21 mouse cellular contexts compared by ENCODE assay signal in genomic region chr5:114731498-114731897, GRCm38 (mm10). TPM values are rescaled to one million over a fixed set of nuclear protein-coding genes. Genes with fewer than 3 reads are reported as not detected.
DNase-seq lines count a peak whose midpoint lies in the region; ATAC-seq and TF ChIP-seq lines count a peak whose summit lies in the region.
"Had no signal": no experiment of that assay in that cellular context is flagged by ENCODE, and none has a peak within 500 bp of the region (broad histone marks: within the 10 kb centered on the region; RNA-seq: fewer than 3 reads in every experiment).

No protein-coding gene starts in this region.

- DNase-seq in hindbrain, postnatal 0 days (ENCODE audit: low spot score), result no peak
- DNase-seq in liver, embryonic 14.5 days (ENCODE audit: low read depth in 3 of 3, low spot score in 3 of 3), result no peak
- no peak for DNase-seq in liver
- DNase-seq in layer of hippocampus, postnatal 10 days (ENCODE audit: low spot score in 2 of 2), result no peak
- DNase-seq in layer of hippocampus, adult 11-12 months (ENCODE audit: low spot score), result no peak
- DNase-seq: adrenal gland, postnatal 25 days; gastrocnemius, postnatal 25 days; kidney, postnatal 10 days; lung, embryonic 14.5 days; thymus, adult 2 months had no signal

- no peak overlapping the region for H3K9ac ChIP-seq in hindbrain, postnatal 0 days (replicated peaks; ENCODE audit: low read length)
- no peak overlapping the region for H3K9ac ChIP-seq in hindbrain, embryonic 12.5 days
- H3K9ac ChIP-seq in liver, embryonic 14.5 days (replicated peaks), result no peak overlapping the region
- no peak overlapping the region for H3K9ac ChIP-seq in ES-Bruce4 (ENCODE audit: low read depth, poor library complexity, severe bottlenecking)
- H3K9ac ChIP-seq: lung, embryonic 14.5 days; neural tube, embryonic 13.5 days had no signal

- no peak overlapping the region for H3ac ChIP-seq in C2C12 (ENCODE audit: control insufficient read depth, insufficient read length, low read depth)

- TF ChIP-seq POLR2A in ES-Bruce4 (IDR thresholded peaks at IDR 0.05; ENCODE audit: insufficient read depth, low read length), result no peak

- no peaks in the 10 kb centered on the region for H3K9me3 ChIP-seq in hindbrain, postnatal 0 days (ENCODE audit: low read length)
- H3K9me3 ChIP-seq in hindbrain, embryonic 12.5 days (replicated peaks), result no peaks in the 10 kb centered on the region
- no peaks in the 10 kb centered on the region for H3K9me3 ChIP-seq in liver, embryonic 14.5 days (ENCODE audit: control insufficient read depth, low read length)
- no peaks in the 10 kb centered on the region for H3K9me3 ChIP-seq in ES-Bruce4 (replicated peaks; ENCODE audit: control insufficient read depth, insufficient read depth, low read length, poor library complexity, severe bottlenecking)
- H3K9me3 ChIP-seq: embryonic facial prominence, embryonic 12.5 days; neural tube, embryonic 13.5 days had no signal

- ATAC-seq in hindbrain, postnatal 0 days, result no peak
- no peak for ATAC-seq in hindbrain, embryonic 12.5 days (ENCODE audit: low FRiP score)
- ATAC-seq in liver, embryonic 14.5 days (ENCODE audit: insufficient read depth), result no peak
- ATAC-seq: CD4-positive, CD25-positive, alpha-beta regulatory T cell, adult 4 months; forebrain, embryonic 14.5 days; inflammation-experienced regulatory T-cells, adult 6 months had no signal

- 73% methylated on average over 6 of the region's 6 CpGs for WGBS in hindbrain, postnatal 0 days
- 66% methylated on average over 6 of the region's 6 CpGs for WGBS in hindbrain, embryonic 12.5 days
- 81% methylated on average over 6 of the region's 6 CpGs for WGBS in liver, embryonic 14.5 days (ENCODE audit: insufficient replicate concordance)

- H3K4me2 ChIP-seq in hindbrain, postnatal 0 days (ENCODE audit: low read depth, low read length), result no peak overlapping the region
- H3K4me2 ChIP-seq in hindbrain, embryonic 12.5 days (replicated peaks), result no peak overlapping the region
- H3K4me2 ChIP-seq in liver, embryonic 14.5 days (ENCODE audit: low read depth), result no peak overlapping the region
- H3K4me2 ChIP-seq: embryonic facial prominence, embryonic 12.5 days; lung, embryonic 14.5 days; midbrain, embryonic 11.5 days; neural tube, embryonic 13.5 days had no signal

- no peaks in the 10 kb centered on the region for H3K4me1 ChIP-seq in hindbrain, postnatal 0 days (ENCODE audit: insufficient read depth, low read length)
- no peaks in the 10 kb centered on the region for H3K4me1 ChIP-seq in hindbrain, embryonic 12.5 days
- no peaks in the 10 kb centered on the region for H3K4me1 ChIP-seq in liver, embryonic 14.5 days (replicated peaks; ENCODE audit: control insufficient read depth in 2 of 2, insufficient read depth in 2 of 2, low read length in 1 of 2)
- H3K4me1 ChIP-seq in ES-Bruce4 (ENCODE audit: control insufficient read depth, insufficient read depth, low read length), result peaks cover 2% of the 10 kb centered on the region
- H3K4me1 ChIP-seq: embryonic facial prominence, embryonic 12.5 days; neural tube, embryonic 13.5 days had no signal

- peaks cover 65% of the 10 kb centered on the region for H3K36me3 ChIP-seq in hindbrain, postnatal 0 days (ENCODE audit: insufficient read depth, low read length)
- H3K36me3 ChIP-seq in hindbrain, embryonic 12.5 days, result peaks cover 80% of the 10 kb centered on the region
- H3K36me3 ChIP-seq in liver, embryonic 14.5 days (replicated peaks; ENCODE audit: control insufficient read depth, insufficient read depth, low read depth), result peaks cover 21% of the 10 kb centered on the region
- peaks cover 34% of the 10 kb centered on the region for H3K36me3 ChIP-seq in C2C12 (ENCODE audit: control insufficient read depth, insufficient read depth)
- no peaks in the 10 kb centered on the region for H3K36me3 ChIP-seq in ES-Bruce4 (ENCODE audit: control insufficient read depth, insufficient read depth, low read length, poor library complexity, severe bottlenecking)

- H3K79me2 ChIP-seq in C2C12 (ENCODE audit: control insufficient read depth, insufficient read depth), result no peaks in the 10 kb centered on the region

- H3K27me3 ChIP-seq in hindbrain, postnatal 0 days (ENCODE audit: insufficient read depth, low read length), result no peaks in the 10 kb centered on the region
- H3K27me3 ChIP-seq in hindbrain, embryonic 12.5 days, result no peaks in the 10 kb centered on the region
- H3K27me3 ChIP-seq in liver, embryonic 14.5 days (ENCODE audit: control insufficient read depth, insufficient read depth, low read length), result no peaks in the 10 kb centered on the region
- no peaks in the 10 kb centered on the region for H3K27me3 ChIP-seq in C2C12 (ENCODE audit: control insufficient read depth, insufficient read depth, insufficient read length)
- no peaks in the 10 kb centered on the region for H3K27me3 ChIP-seq in ES-Bruce4 (ENCODE audit: control insufficient read depth, insufficient read depth, low read length, poor library complexity, severe bottlenecking)
- H3K27me3 ChIP-seq: embryonic facial prominence, embryonic 12.5 days; neural tube, embryonic 13.5 days had no signal

- H3K4me3 ChIP-seq in hindbrain, postnatal 0 days (ENCODE audit: low read length), result no peak overlapping the region
- no peak overlapping the region for H3K4me3 ChIP-seq in hindbrain, embryonic 12.5 days
- H3K4me3 ChIP-seq in liver, embryonic 14.5 days (ENCODE audit: insufficient read depth in 1 of 2, low read depth in 2 of 2, low read length in 2 of 2), result no peak overlapping the region
- no peak overlapping the region for H3K4me3 ChIP-seq in C2C12 (ENCODE audit: insufficient read depth, poor library complexity, severe bottlenecking)
- H3K4me3 ChIP-seq in ES-Bruce4 (ENCODE audit: low read depth, low read length), result no peak overlapping the region
- H3K4me3 ChIP-seq: embryonic facial prominence, embryonic 12.5 days; left cerebral cortex, adult 2 months; neural tube, embryonic 13.5 days had no signal

- H3K27ac ChIP-seq in hindbrain, postnatal 0 days, result no peak overlapping the region
- H3K27ac ChIP-seq in hindbrain, embryonic 12.5 days, result no peak overlapping the region
- H3K27ac ChIP-seq in liver, embryonic 14.5 days, result no peak overlapping the region
- no peak overlapping the region for H3K27ac ChIP-seq in ES-Bruce4 (ENCODE audit: insufficient read depth, low read length)
- H3K27ac ChIP-seq: left cerebral cortex, adult 2 months; macrophage; neural tube, embryonic 13.5 days had no signal

- no peaks in the 10 kb centered on the region for H3K79me3 ChIP-seq in C2C12 (ENCODE audit: low read depth)

- TF ChIP-seq CTCF in hindbrain, postnatal 0 days (IDR thresholded peaks at IDR 0.05; ENCODE audit: low read depth), result peak; percentile 37
- peak; percentile 34 for TF ChIP-seq CTCF in liver, embryonic 14.5 days (IDR thresholded peaks at IDR 0.05; ENCODE audit: low read depth)
- peak; percentile 34 for TF ChIP-seq CTCF in C2C12 (IDR thresholded peaks at IDR 0.05; ENCODE audit: control insufficient read depth, insufficient read depth, insufficient read length)
- peak; percentile 29 for TF ChIP-seq CTCF in ES-Bruce4 (IDR thresholded peaks at IDR 0.05; ENCODE audit: low read depth, low read length)

- TF ChIP-seq EP300 in liver, embryonic 14.5 days (IDR thresholded peaks at IDR 0.05; ENCODE audit: low read depth), result no peak
- no peak for TF ChIP-seq EP300 in ES-Bruce4 (IDR thresholded peaks at IDR 0.05; ENCODE audit: insufficient read depth, low read depth, low read length)

RNA-seq across cellular contexts. Expression of gene Tchp, which starts 23.9 kb away (rescaled TPM):
- total RNA-seq in hindbrain, postnatal 0 days (2014; rRNA removed), result 9.0 and 12.7 TPM in 2 replicates
- polyA plus RNA-seq in hindbrain, postnatal 0 days (2015; fragmentation: Nextera tagmentation; extraction: Ambion mirVana), result 14.4 and 15.6 TPM in 2 replicates
- polyA plus RNA-seq in hindbrain, embryonic 12.5 days (2016; fragmentation: Nextera tagmentation; extraction: Ambion mirVana), result 19.6 and 21.1 TPM in 2 replicates
- 5.6 and 7.8 TPM in 2 replicates for polyA plus RNA-seq in liver, embryonic 14.5 days (2012; rRNA removed)
- 1.9 and 2.2 TPM in 2 replicates for polyA plus RNA-seq in liver, embryonic 14.5 days (2014; fragmentation: Nextera tagmentation; extraction: Ambion mirVana)
- 5.8 TPM for polyA plus RNA-seq in C2C12 (2012; fragmentation: generic; extraction: Trizol)
- 11.2 and 11.5 TPM in 2 replicates for polyA plus RNA-seq in ES-Bruce4 (2011; ENCODE audit: insufficient read depth, insufficient read length, low read depth, missing spikeins)
- total RNA-seq in layer of hippocampus, postnatal 10 days (2021), result 10 to 100 TPM; 14.1 to 15.8 TPM

RNA-seq across cellular contexts. Expression of gene Gltp, which starts 40.7 kb away (rescaled TPM):
- 36.3 and 51.0 TPM in 2 replicates for total RNA-seq in hindbrain, postnatal 0 days (2014; rRNA removed)
- 55.0 and 55.1 TPM in 2 replicates for polyA plus RNA-seq in hindbrain, postnatal 0 days (2015; fragmentation: Nextera tagmentation; extraction: Ambion mirVana)
- polyA plus RNA-seq in hindbrain, embryonic 12.5 days (2016; fragmentation: Nextera tagmentation; extraction: Ambion mirVana), result 60.5 and 63.3 TPM in 2 replicates
- polyA plus RNA-seq in liver, embryonic 14.5 days (2012; rRNA removed), result 18.4 and 18.5 TPM in 2 replicates
- polyA plus RNA-seq in liver, embryonic 14.5 days (2014; fragmentation: Nextera tagmentation; extraction: Ambion mirVana), result 25.4 and 33.0 TPM in 2 replicates
- polyA plus RNA-seq in C2C12 (2012; fragmentation: generic; extraction: Trizol) (53.8 TPM), ES-Bruce4 (2011; ENCODE audit: insufficient read depth, insufficient read length, low read depth, missing spikeins) (60.0 and 61.9 TPM in 2 replicates)
- total RNA-seq in layer of hippocampus, postnatal 10 days (2021), result 10 to 100 TPM; 25.4 to 26.7 TPM

RNA-seq across cellular contexts. Expression of gene Ankrd13a, which starts 43.0 kb away (rescaled TPM):
- total RNA-seq in hindbrain, postnatal 0 days (2014; rRNA removed), result 44.7 and 55.1 TPM in 2 replicates
- 30.7 and 31.4 TPM in 2 replicates for polyA plus RNA-seq in hindbrain, postnatal 0 days (2015; fragmentation: Nextera tagmentation; extraction: Ambion mirVana)
- polyA plus RNA-seq in hindbrain, embryonic 12.5 days (2016; fragmentation: Nextera tagmentation; extraction: Ambion mirVana), result 80.2 and 81.9 TPM in 2 replicates
- 29.9 and 38.6 TPM in 2 replicates for polyA plus RNA-seq in liver, embryonic 14.5 days (2012; rRNA removed)
- polyA plus RNA-seq in liver, embryonic 14.5 days (2014; fragmentation: Nextera tagmentation; extraction: Ambion mirVana), result 46.6 and 59.1 TPM in 2 replicates
- polyA plus RNA-seq in C2C12 (2012; fragmentation: generic; extraction: Trizol) (55.2 TPM), ES-Bruce4 (2011; ENCODE audit: insufficient read depth, insufficient read length, low read depth, missing spikeins) (70.6 and 71.8 TPM in 2 replicates)
- total RNA-seq in layer of hippocampus, postnatal 10 days (2021), result 10 to 100 TPM; 40.2 to 45.1 TPM

RNA-seq across cellular contexts. Expression of gene Git2, which starts 43.8 kb away (rescaled TPM):
- 41.2 and 43.5 TPM in 2 replicates for total RNA-seq in hindbrain, postnatal 0 days (2014; rRNA removed)
- 34.4 and 36.4 TPM in 2 replicates for polyA plus RNA-seq in hindbrain, postnatal 0 days (2015; fragmentation: Nextera tagmentation; extraction: Ambion mirVana)
- polyA plus RNA-seq in hindbrain, embryonic 12.5 days (2016; fragmentation: Nextera tagmentation; extraction: Ambion mirVana), result 47.2 and 57.1 TPM in 2 replicates
- 12.7 and 13.7 TPM in 2 replicates for polyA plus RNA-seq in liver, embryonic 14.5 days (2012; rRNA removed)
- 12.1 and 12.7 TPM in 2 replicates for polyA plus RNA-seq in liver, embryonic 14.5 days (2014; fragmentation: Nextera tagmentation; extraction: Ambion mirVana)
- 19.5 TPM for polyA plus RNA-seq in C2C12 (2012; fragmentation: generic; extraction: Trizol)
- 42.0 and 43.6 TPM in 2 replicates for polyA plus RNA-seq in ES-Bruce4 (2011; ENCODE audit: insufficient read depth, insufficient read length, low read depth, missing spikeins)
- total RNA-seq in layer of hippocampus, postnatal 10 days (2021), result 10 to 100 TPM; 42.4 to 44.8 TPM
